Mouse (Mus musculus) hindbrain, embryonic 13.5 days (tissue): ENCODE results near the gene Ctnnd2. TPM values are rescaled to one million over a fixed set of nuclear protein-coding genes. Genes with fewer than 3 reads are reported as not detected.

ENCODE experiments used
- ATAC-seq: fragments of 200-750 bp; cut with Nextera tagmentation; 2 replicates; pipeline ENCODE4 v1.8.0; 2017; ENCODE audit warnings: moderate TSS enrichment; ENCODE audit not compliant: low FRiP score
- H3K27ac ChIP-seq: fragments of 300-500 bp; sonication (generic); 2 replicates; pipeline ENCODE4 v1.5.1; 2015; ENCODE audit warnings: inconsistent platforms, mild to moderate bottlenecking, moderate library complexity
- H3K27me3 ChIP-seq: fragments of 300-500 bp; sonication (generic); 2 replicates; pipeline ENCODE4 v1.6.1; 2015; ENCODE audit warnings: mild to moderate bottlenecking, inconsistent platforms
- H3K36me3 ChIP-seq: fragments of 300-500 bp; sonication (generic); 2 replicates; pipeline ENCODE4 v1.6.1; 2015; ENCODE audit warnings: mild to moderate bottlenecking, inconsistent platforms
- H3K4me1 ChIP-seq: fragments of 300-500 bp; sonication (generic); replicated peaks from 2 replicates; pipeline ENCODE4 v1.6.1; 2015; ENCODE audit warnings: inconsistent platforms
- H3K4me2 ChIP-seq: fragments of 300-500 bp; sonication (generic); 2 replicates; pipeline ENCODE4 v1.6.1; 2015; ENCODE audit warnings: inconsistent platforms, mild to moderate bottlenecking, moderate library complexity
- H3K4me3 ChIP-seq: fragments of 300-500 bp; sonication (generic); 2 replicates; pipeline ENCODE4 v1.5.1; 2015; ENCODE audit warnings: mild to moderate bottlenecking, inconsistent platforms
- H3K9ac ChIP-seq: fragments of 300-500 bp; sonication (generic); 2 replicates; pipeline ENCODE4 v1.6.1; 2015; ENCODE audit warnings: mild to moderate bottlenecking, inconsistent platforms
- H3K9me3 ChIP-seq: fragments of 300-500 bp; sonication (generic); 2 replicates; pipeline ENCODE4 v1.6.1; 2016; ENCODE audit warnings: inconsistent platforms
- WGBS: fragments of 180-500 bp; shearing (Covaris S2); methylation state at CpG from one replicate; pipeline ENCODE4 v1.1.7; 2015; 5-methylcytosine and 5-hydroxymethylcytosine counted together
- polyA plus RNA-seq: library from polyadenylated mRNA; unstranded; fragments of >200 nt; fragmentation: Nextera tagmentation; extraction: Ambion mirVana; gene quantifications from 2 replicates; pipeline ENCODE4 v1.2.1, GENCODE M21; 2015

Gene Ctnnd2
- polyA plus RNA-seq, 1 experiment from 2014 or later, result 59.6 TPM

- H3K27me3 ChIP-seq, result no peaks in the 10 kb centered on the region
- no peak overlapping the region for H3K4me3 ChIP-seq
- H3K9ac ChIP-seq, result no peak overlapping the region
- H3K36me3 ChIP-seq, result no peaks in the 10 kb centered on the region
- no peaks in the 10 kb centered on the region for H3K9me3 ChIP-seq
- H3K4me2 ChIP-seq, result no peak overlapping the region
- H3K27ac ChIP-seq, result no peak overlapping the region
- 71% methylated on average over 2 of the region's 2 CpGs for WGBS
- no peak for ATAC-seq
- no peaks in the 10 kb centered on the region; the same call in 1 of the 2 replicates for H3K4me1 ChIP-seq
Observed at GRCm38 (mm10) chr15:30719226-30719625, 546.8 kb downstream of the Ctnnd2 start.

GRCm38 (mm10) chr15:30721098-30721497 lies 548.7 kb downstream of the Ctnnd2 start:
- ATAC-seq, result no peak
- no peaks in the 10 kb centered on the region for H3K36me3 ChIP-seq
- WGBS, result 36% methylated on average over 2 of the region's 2 CpGs
- peaks cover 1% of the 10 kb centered on the region for H3K4me1 ChIP-seq
- H3K9me3 ChIP-seq, result no peaks in the 10 kb centered on the region
- H3K4me2 ChIP-seq, result no peak overlapping the region
- no peak overlapping the region for H3K9ac ChIP-seq
- H3K27ac ChIP-seq, result no peak overlapping the region
- no peaks in the 10 kb centered on the region for H3K27me3 ChIP-seq
- H3K4me3 ChIP-seq, result no peak overlapping the region

- Histone ChIP-seq H3K4me3 (no peak overlapping the region), H3K9me3 (no peaks in the 10 kb centered on the region), H3K36me3 (no peaks in the 10 kb centered on the region), H3K4me2 (no peak overlapping the region), H3K9ac (no peak overlapping the region), H3K4me1 (peaks cover 4% of the 10 kb centered on the region), H3K27ac (no peak overlapping the region), H3K27me3 (no peaks in the 10 kb centered on the region)
- WGBS, result 54% methylated on average over 5 of the region's 5 CpGs
- ATAC-seq, result peak; percentile 61; the same call in 1 of the 2 replicates
Observed at GRCm38 (mm10) chr15:30726066-30726465, 553.7 kb downstream of the Ctnnd2 start.

GRCm38 (mm10) chr15:30738178-30738577 lies 565.8 kb downstream of the Ctnnd2 start:
- ATAC-seq, result no peak
- Histone ChIP-seq H3K4me2 (no peak overlapping the region), H3K9me3 (no peaks in the 10 kb centered on the region), H3K27ac (no peak overlapping the region), H3K27me3 (no peaks in the 10 kb centered on the region), H3K4me1 (peaks cover 12% of the 10 kb centered on the region), H3K36me3 (no peaks in the 10 kb centered on the region), H3K4me3 (no peak overlapping the region), H3K9ac (no peak overlapping the region)
- WGBS, result 75% methylated on average over 4 of the region's 4 CpGs

- H3K4me1 ChIP-seq, result peaks cover 12% of the 10 kb centered on the region
- WGBS, result 11% methylated on average over 6 of the region's 6 CpGs
- H3K27ac ChIP-seq, result peak overlapping the region; percentile 52
- H3K36me3 ChIP-seq, result no peaks in the 10 kb centered on the region
- no peak overlapping the region for H3K4me3 ChIP-seq
- no peaks in the 10 kb centered on the region for H3K27me3 ChIP-seq
- no peak overlapping the region for H3K4me2 ChIP-seq
- ATAC-seq, result peak; percentile 90
- no peak overlapping the region for H3K9ac ChIP-seq
- H3K9me3 ChIP-seq, result no peaks in the 10 kb centered on the region
Observed at GRCm38 (mm10) chr15:30740728-30741127, 568.3 kb downstream of the Ctnnd2 start.

GRCm38 (mm10) chr15:30757991-30758390 lies 585.6 kb downstream of the Ctnnd2 start:
- Histone ChIP-seq H3K4me2 (no peak overlapping the region), H3K4me1 (peaks cover 9% of the 10 kb centered on the region), H3K27ac (no peak overlapping the region), H3K4me3 (no peak overlapping the region), H3K36me3 (no peaks in the 10 kb centered on the region), H3K9ac (no peak overlapping the region), H3K9me3 (no peaks in the 10 kb centered on the region), H3K27me3 (no peaks in the 10 kb centered on the region)
- 88% methylated on average over 2 of the region's 2 CpGs for WGBS
- ATAC-seq, result no peak

- ATAC-seq, result 0 out of 2 replicates have a peak, but pooled peaks have one; percentile 30
- Histone ChIP-seq H3K4me2 (no peak overlapping the region), H3K4me3 (no peak overlapping the region), H3K9ac (no peak overlapping the region; the same call in 1 of the 2 replicates), H3K36me3 (no peaks in the 10 kb centered on the region), H3K9me3 (no peaks in the 10 kb centered on the region), H3K4me1 (peaks cover 12% of the 10 kb centered on the region), H3K27me3 (no peaks in the 10 kb centered on the region), H3K27ac (peak overlapping the region; percentile 67)
- WGBS, result 57% methylated on average over 5 of the region's 5 CpGs
Observed at GRCm38 (mm10) chr15:30762211-30762610, 589.8 kb downstream of the Ctnnd2 start.

GRCm38 (mm10) chr15:30762695-30763285 lies 590.4 kb downstream of the Ctnnd2 start:
- WGBS, result 87% methylated on average over 1 of the region's 1 CpGs
- Histone ChIP-seq H3K4me1 (peaks cover 12% of the 10 kb centered on the region), H3K9ac (no peak overlapping the region; the same call in 1 of the 2 replicates), H3K27ac (peak overlapping the region; percentile 67), H3K27me3 (no peaks in the 10 kb centered on the region), H3K4me3 (no peak overlapping the region), H3K9me3 (no peaks in the 10 kb centered on the region), H3K36me3 (no peaks in the 10 kb centered on the region), H3K4me2 (no peak overlapping the region)
- ATAC-seq, result no peak

- peaks cover 26% of the 10 kb centered on the region for H3K4me1 ChIP-seq
- H3K4me2 ChIP-seq, result no peak overlapping the region
- no peak for ATAC-seq
- WGBS, result 75% methylated on average over 7 of the region's 7 CpGs
- no peaks in the 10 kb centered on the region for H3K9me3 ChIP-seq
- H3K36me3 ChIP-seq, result no peaks in the 10 kb centered on the region
- H3K4me3 ChIP-seq, result no peak overlapping the region
- H3K9ac ChIP-seq, result no peak overlapping the region
- no peak overlapping the region for H3K27ac ChIP-seq
- H3K27me3 ChIP-seq, result no peaks in the 10 kb centered on the region
Observed at GRCm38 (mm10) chr15:30776931-30777330, 604.5 kb downstream of the Ctnnd2 start.

GRCm38 (mm10) chr15:30777801-30778200 lies 605.4 kb downstream of the Ctnnd2 start:
- H3K27ac ChIP-seq, result 0 out of 2 replicates have a peak overlapping the region, but pooled peaks have one; percentile 9
- no peaks in the 10 kb centered on the region for H3K36me3 ChIP-seq
- H3K9me3 ChIP-seq, result no peaks in the 10 kb centered on the region
- H3K9ac ChIP-seq, result no peak overlapping the region
- no peak for ATAC-seq
- no peak overlapping the region for H3K4me3 ChIP-seq
- H3K4me2 ChIP-seq, result no peak overlapping the region
- WGBS, result 89% methylated on average over 5 of the region's 5 CpGs
- no peaks in the 10 kb centered on the region for H3K27me3 ChIP-seq
- peaks cover 26% of the 10 kb centered on the region for H3K4me1 ChIP-seq

- Histone ChIP-seq H3K4me3 (no peak overlapping the region), H3K4me2 (no peak overlapping the region), H3K27me3 (no peaks in the 10 kb centered on the region), H3K36me3 (no peaks in the 10 kb centered on the region), H3K9ac (no peak overlapping the region), H3K9me3 (no peaks in the 10 kb centered on the region), H3K27ac (no peak overlapping the region), H3K4me1 (peaks cover 22% of the 10 kb centered on the region)
- WGBS, result 85% methylated on average over 1 of the region's 1 CpGs
- no peak for ATAC-seq
Observed at GRCm38 (mm10) chr15:30779903-30780302, 607.5 kb downstream of the Ctnnd2 start.

GRCm38 (mm10) chr15:30780977-30781376 lies 608.6 kb downstream of the Ctnnd2 start:
- 0 out of 2 replicates have a peak, but pooled peaks have one; percentile 49 for ATAC-seq
- H3K36me3 ChIP-seq, result no peaks in the 10 kb centered on the region
- H3K4me1 ChIP-seq, result peaks cover 22% of the 10 kb centered on the region
- H3K27me3 ChIP-seq, result no peaks in the 10 kb centered on the region
- H3K27ac ChIP-seq, result no peak overlapping the region
- H3K9me3 ChIP-seq, result no peaks in the 10 kb centered on the region
- H3K4me2 ChIP-seq, result no peak overlapping the region
- no peak overlapping the region for H3K4me3 ChIP-seq
- H3K9ac ChIP-seq, result no peak overlapping the region

GRCm38 (mm10) chr15:30785706-30786320 lies 613.4 kb downstream of the Ctnnd2 start:
- 91% methylated on average over 5 of the region's 5 CpGs for WGBS
- H3K4me3 ChIP-seq, result no peak overlapping the region
- ATAC-seq, result no peak
- no peak overlapping the region for H3K27ac ChIP-seq
- H3K9ac ChIP-seq, result no peak overlapping the region
- no peaks in the 10 kb centered on the region for H3K9me3 ChIP-seq
- 0 out of 2 replicates have a peak, but pooled peaks cover 2% of the 10 kb centered on the region for H3K36me3 ChIP-seq
- no peak overlapping the region for H3K4me2 ChIP-seq
- H3K27me3 ChIP-seq, result no peaks in the 10 kb centered on the region
- peaks cover 9% of the 10 kb centered on the region for H3K4me1 ChIP-seq
